Mouse (Mus musculus) hindbrain, embryonic 11.5 days (tissue): ENCODE results near the gene Lamb3. TPM values are rescaled to one million over a fixed set of nuclear protein-coding genes. Genes with fewer than 3 reads are reported as not detected.

Experiments
- ATAC-seq: fragments of 200-750 bp; cut with Nextera tagmentation; 2 replicates; pipeline ENCODE4 v1.8.0; 2017; ENCODE audit warnings: mild to moderate bottlenecking, moderate TSS enrichment, moderate library complexity; ENCODE audit not compliant: low FRiP score
- DNase-seq: peaks from one replicate; pipeline ENCODE4 v3.0.0-alpha.2; 2015; ENCODE audit warnings: low spot score
- H3K27ac ChIP-seq: fragments of 300-500 bp; sonication (generic); 2 replicates; pipeline ENCODE4 v1.5.1; 2014; ENCODE audit warnings: mild to moderate bottlenecking, low read depth, low read length
- H3K27me3 ChIP-seq: fragments of 300-500 bp; sonication (generic); 2 replicates; pipeline ENCODE4 v1.6.1; 2014; ENCODE audit warnings: mild to moderate bottlenecking, low read length, moderate library complexity, mixed read lengths; ENCODE audit not compliant: control insufficient read depth, insufficient read depth
- H3K36me3 ChIP-seq: fragments of 300-500 bp; sonication (generic); 2 replicates; pipeline ENCODE4 v1.6.1; 2014; ENCODE audit warnings: mild to moderate bottlenecking, low read length, moderate library complexity, mixed read lengths; ENCODE audit not compliant: control insufficient read depth, insufficient read depth
- H3K4me1 ChIP-seq: fragments of 300-500 bp; sonication (generic); replicated peaks from 2 replicates; pipeline ENCODE4 v1.6.1; 2014; ENCODE audit warnings: low read length, mixed read lengths; ENCODE audit not compliant: control insufficient read depth, insufficient read depth
- H3K4me2 ChIP-seq: fragments of 300-500 bp; sonication (generic); replicated peaks from 2 replicates; pipeline ENCODE4 v1.6.1; 2014; ENCODE audit warnings: mild to moderate bottlenecking, low read depth, low read length
- H3K4me3 ChIP-seq: fragments of 300-500 bp; sonication (generic); 2 replicates; pipeline ENCODE4 v1.5.1; 2014; ENCODE audit warnings: low read depth, low read length
- H3K9ac ChIP-seq: fragments of 300-500 bp; sonication (generic); 2 replicates; pipeline ENCODE4 v1.6.1; 2014; ENCODE audit warnings: low read depth, low read length
- H3K9me3 ChIP-seq: fragments of 300-500 bp; sonication (generic); 2 replicates; pipeline ENCODE4 v1.6.1; 2016; ENCODE audit warnings: low read length; ENCODE audit not compliant: control insufficient read depth
- WGBS: fragments of 180-500 bp; shearing (Covaris S2); extraction: QIAGEN DNeasy Blood & Tissue Kit; methylation state at CpG from one replicate; pipeline ENCODE4 v1.1.7; 2014; 5-methylcytosine and 5-hydroxymethylcytosine counted together
- polyA plus RNA-seq: library from polyadenylated mRNA; unstranded; fragments of >200 nt; fragmentation: Nextera tagmentation; extraction: Ambion mirVana; gene quantifications from 2 replicates; pipeline ENCODE4 v1.2.1, GENCODE M21; 2014

Lamb3 gene
- 0.12 and 0.38 TPM in 2 replicates for polyA plus RNA-seq

- 92% methylated on average over 3 of the region's 3 CpGs for WGBS
- H3K27me3 ChIP-seq = no peaks in the 10 kb centered on the region
- no peak within 1 kb of the TSS for H3K4me2 ChIP-seq
- no peaks in the 10 kb centered on the region for H3K36me3 ChIP-seq
- no peaks in the 10 kb centered on the region for H3K9me3 ChIP-seq
- DNase-seq (no peak), ATAC-seq (no peak)
- H3K4me1 ChIP-seq = no peaks in the 10 kb centered on the region
- no peak within 1 kb of the TSS for H3K9ac ChIP-seq
- H3K27ac ChIP-seq = no peak within 1 kb of the TSS
- H3K4me3 ChIP-seq = no peak within 1 kb of the TSS
These were observed at the start of gene Lamb3 for GRCm38 (mm10) chr1:193207503-193207902. Gene Lamb3, plus strand, starts transcription at chr1:193207699.

GRCm38 (mm10) chr1:193159163-193159562, 48.3 kb upstream of the Lamb3 start:
- Histone ChIP-seq H3K36me3 (no peaks in the 10 kb centered on the region), H3K27ac (no peak overlapping the region), H3K27me3 (peaks cover 7% of the 10 kb centered on the region; the same call in 1 of the 2 replicates), H3K4me2 (no peak overlapping the region), H3K9me3 (no peaks in the 10 kb centered on the region), H3K4me1 (no peaks in the 10 kb centered on the region), H3K4me3 (no peak overlapping the region), H3K9ac (no peak overlapping the region)
- 58% methylated on average over 3 of the region's 3 CpGs for WGBS
- ATAC-seq (no peak), DNase-seq (no peak)

- Histone ChIP-seq H3K9ac (no peak overlapping the region), H3K4me1 (no peaks in the 10 kb centered on the region), H3K36me3 (no peaks in the 10 kb centered on the region), H3K9me3 (no peaks in the 10 kb centered on the region), H3K4me2 (no peak overlapping the region), H3K27ac (no peak overlapping the region), H3K27me3 (peaks cover 3% of the 10 kb centered on the region; the same call in 1 of the 2 replicates), H3K4me3 (no peak overlapping the region)
- WGBS = 68% methylated on average over 1 of the region's 1 CpGs
- ATAC-seq (no peak), DNase-seq (no peak)
These were observed 47.9 kb upstream of the Lamb3 start for GRCm38 (mm10) chr1:193159613-193160012.

- WGBS = 16% methylated on average over 18 of the region's 18 CpGs
- Histone ChIP-seq H3K9ac (no peak overlapping the region), H3K4me3 (no peak overlapping the region; the same call in 1 of the 2 replicates), H3K27me3 (no peaks in the 10 kb centered on the region), H3K4me2 (peak overlapping the region; percentile 25; the same call in 1 of the 2 replicates), H3K4me1 (no peaks in the 10 kb centered on the region), H3K36me3 (no peaks in the 10 kb centered on the region), H3K9me3 (no peaks in the 10 kb centered on the region), H3K27ac (no peak overlapping the region)
- DNase-seq (peak; percentile 71), ATAC-seq (no peak)
These were observed 47.0 kb upstream of the Lamb3 start for GRCm38 (mm10) chr1:193160317-193161032.

GRCm38 (mm10) chr1:193167746-193168145, 39.8 kb upstream of the Lamb3 start, which contains the start of gene A130010J15Rik:
Gene A130010J15Rik, plus strand, starts transcription at chr1:193168046.
- no peak within 1 kb of the TSS for H3K4me2 ChIP-seq
- 0 out of 2 replicates have a peak, but pooled peaks cover 2% of the 10 kb centered on the region for H3K4me1 ChIP-seq
- H3K36me3 ChIP-seq = no peaks in the 10 kb centered on the region
- H3K9ac ChIP-seq = no peak within 1 kb of the TSS
- no peaks in the 10 kb centered on the region for H3K9me3 ChIP-seq
- no peaks in the 10 kb centered on the region for H3K27me3 ChIP-seq
- H3K4me3 ChIP-seq = no peak within 1 kb of the TSS
- ATAC-seq (no peak), DNase-seq (no peak)
- no peak within 1 kb of the TSS for H3K27ac ChIP-seq
- WGBS = 93% methylated on average over 3 of the region's 3 CpGs

- Histone ChIP-seq H3K36me3 (no peaks in the 10 kb centered on the region), H3K9ac (no peak overlapping the region), H3K4me2 (no peak overlapping the region), H3K4me1 (0 out of 2 replicates have a peak, but pooled peaks cover 2% of the 10 kb centered on the region), H3K4me3 (no peak overlapping the region), H3K27ac (no peak overlapping the region), H3K27me3 (no peaks in the 10 kb centered on the region), H3K9me3 (no peaks in the 10 kb centered on the region)
- 91% methylated on average over 7 of the region's 7 CpGs for WGBS
- no peak for ATAC-seq
- DNase-seq = no peak
These were observed 38.3 kb upstream of the Lamb3 start for GRCm38 (mm10) chr1:193169228-193169627.

GRCm38 (mm10) chr1:193169856-193170255, 37.6 kb upstream of the Lamb3 start:
- Histone ChIP-seq H3K4me2 (no peak overlapping the region), H3K27me3 (no peaks in the 10 kb centered on the region), H3K36me3 (no peaks in the 10 kb centered on the region), H3K9ac (no peak overlapping the region), H3K9me3 (no peaks in the 10 kb centered on the region), H3K4me1 (0 out of 2 replicates have a peak, but pooled peaks cover 2% of the 10 kb centered on the region), H3K27ac (no peak overlapping the region), H3K4me3 (no peak overlapping the region)
- 90% methylated on average over 2 of the region's 2 CpGs for WGBS
- no peak for DNase-seq
- no peak for ATAC-seq

- ATAC-seq = peak; percentile 99
- H3K27ac ChIP-seq = 0 out of 2 replicates have a peak overlapping the region, but pooled peaks have one; percentile 17
- peak overlapping the region; percentile 75 for H3K4me2 ChIP-seq
- no peaks in the 10 kb centered on the region for H3K27me3 ChIP-seq
- H3K9me3 ChIP-seq = no peaks in the 10 kb centered on the region
- no peaks in the 10 kb centered on the region for H3K36me3 ChIP-seq
- 0 out of 2 replicates have a peak, but pooled peaks cover 2% of the 10 kb centered on the region for H3K4me1 ChIP-seq
- H3K4me3 ChIP-seq = peak overlapping the region; percentile 66
- peak overlapping the region; percentile 77 for H3K9ac ChIP-seq
- peak; percentile 99 for DNase-seq
- 1% methylated on average over 48 of the region's 48 CpGs for WGBS
These were observed 34.3 kb upstream of the Lamb3 start for GRCm38 (mm10) chr1:193172991-193173809.
